Mouse (Mus musculus) gastrocnemius, adult 18-20 months (tissue): Measurements from ENCODE around the gene Nudc. TPM values are rescaled to one million over a fixed set of nuclear protein-coding genes. Genes with fewer than 3 reads are reported as not detected.
"Not testable (repeated sequence)": the region's sequence is repeated elsewhere in the genome, so short reads cannot be mapped to it uniquely, and the experiment has no call there.

ENCODE experiments used
- DNase-seq: peaks from one replicate; pipeline ENCODE4 v3.0.0; 2021; ENCODE audit warnings: low spot score
- total RNA-seq, 2 experiments: library from RNA; stranded (reverse); gene quantifications; 2 replicates each; pipeline ENCODE4 v1.2.3; 2021

Gene Nudc
- total RNA-seq, 2 experiments from 2014 or later, result 54.7 to 54.8 TPM

DNA sequence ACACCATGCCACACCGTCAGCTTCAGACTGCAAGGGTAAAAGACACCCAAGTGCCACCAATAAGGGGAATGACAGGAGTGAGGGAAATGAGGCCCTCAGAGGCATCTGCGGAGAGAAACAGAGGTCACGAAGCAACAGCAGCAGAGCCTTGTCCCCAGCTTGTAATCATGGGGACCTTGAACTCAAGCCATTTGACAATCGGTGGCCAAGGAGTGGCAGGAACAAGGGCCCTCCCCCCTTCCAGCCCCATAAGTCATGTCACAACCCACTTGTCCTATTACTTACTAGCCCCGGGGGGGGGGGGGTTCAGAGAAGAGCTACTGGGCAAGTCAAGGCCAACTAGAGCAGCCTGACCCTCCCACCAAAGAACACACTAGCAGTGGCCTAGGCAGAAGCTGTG is 9.1 kb downstream of the Nudc start:
- DNase-seq, result no peak

DNA sequence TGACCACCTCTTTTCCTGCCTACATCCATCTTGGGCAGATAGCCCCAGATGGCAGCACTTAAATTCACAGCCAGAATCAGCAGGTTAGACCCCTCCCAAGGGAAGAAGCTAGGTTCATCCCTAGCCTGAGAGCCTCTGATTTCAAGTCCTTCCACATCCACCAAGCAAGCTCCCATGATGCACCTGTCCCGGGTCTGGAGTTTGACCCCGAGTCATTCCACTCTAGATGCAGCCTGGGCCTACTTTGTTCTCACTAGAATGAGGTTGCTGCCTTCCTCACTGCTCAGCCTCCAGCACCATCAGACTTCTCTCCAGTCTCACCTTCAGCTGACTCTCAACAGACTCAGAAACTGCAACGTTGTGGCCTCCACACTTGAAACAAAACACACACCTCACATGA is 9.7 kb downstream of the Nudc start:
- DNase-seq, result no peak

DNA sequence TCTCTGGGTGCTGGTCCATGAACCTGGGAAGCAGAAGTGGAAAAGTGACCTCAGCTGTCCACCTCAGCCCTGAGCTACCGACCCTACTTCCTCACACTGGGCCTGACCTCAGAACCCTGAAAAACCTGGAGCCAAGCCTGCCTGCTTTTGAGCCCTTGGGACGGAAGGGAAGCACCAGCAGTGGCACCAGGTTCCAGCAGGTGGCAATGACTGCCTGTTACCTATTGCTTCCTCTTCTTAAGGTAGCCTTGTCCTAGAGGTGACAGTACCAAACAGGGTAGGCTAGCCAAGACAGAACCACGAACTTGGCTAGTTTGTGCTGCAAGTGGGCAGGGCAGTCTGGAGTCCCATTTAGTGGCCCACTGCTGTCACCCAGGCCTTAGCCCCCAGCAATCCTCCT is 13.0 kb downstream of the Nudc start:
- DNase-seq, result no peak

DNA sequence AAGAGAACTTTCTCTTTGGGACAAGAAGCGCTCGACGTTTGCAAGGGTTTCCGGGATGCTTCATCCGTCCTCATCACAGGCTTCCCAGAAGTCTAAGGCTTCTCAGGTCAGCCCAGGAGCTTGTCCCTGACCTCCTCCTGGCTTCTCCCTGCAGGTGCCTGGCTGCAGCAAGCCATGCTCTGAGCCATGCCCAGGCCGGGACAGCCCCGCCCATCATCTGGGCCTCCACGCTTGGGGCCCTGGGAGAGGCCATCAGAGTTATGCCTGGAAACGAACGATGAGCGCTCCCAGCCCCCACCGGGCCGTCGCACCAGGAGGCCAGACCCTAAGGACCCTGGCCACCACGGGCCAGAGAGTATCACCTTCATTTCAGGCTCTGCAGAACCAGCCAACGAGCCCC is 18.0 kb downstream of the Nudc start:
- no peak for DNase-seq

DNA sequence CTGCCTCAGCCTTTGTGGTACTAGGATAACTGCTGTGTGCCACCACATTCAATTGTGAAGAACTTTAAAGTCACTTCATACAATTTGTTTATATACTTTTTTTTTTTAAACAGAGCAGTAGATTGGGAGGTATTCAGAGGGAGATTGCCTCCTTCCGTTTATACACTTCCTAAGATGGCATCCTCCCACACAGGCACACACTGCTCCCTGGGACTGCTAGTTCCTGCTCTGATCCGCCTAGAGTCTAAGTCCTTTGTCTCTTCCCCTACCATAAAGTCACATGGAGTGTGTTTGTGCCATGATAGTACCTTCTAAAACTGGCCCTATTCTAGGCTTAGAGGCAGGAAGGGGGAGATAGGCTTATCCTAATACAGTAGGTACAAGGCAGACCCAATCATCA is 24.3 kb downstream of the Nudc start:
- DNase-seq, result no peak

DNA sequence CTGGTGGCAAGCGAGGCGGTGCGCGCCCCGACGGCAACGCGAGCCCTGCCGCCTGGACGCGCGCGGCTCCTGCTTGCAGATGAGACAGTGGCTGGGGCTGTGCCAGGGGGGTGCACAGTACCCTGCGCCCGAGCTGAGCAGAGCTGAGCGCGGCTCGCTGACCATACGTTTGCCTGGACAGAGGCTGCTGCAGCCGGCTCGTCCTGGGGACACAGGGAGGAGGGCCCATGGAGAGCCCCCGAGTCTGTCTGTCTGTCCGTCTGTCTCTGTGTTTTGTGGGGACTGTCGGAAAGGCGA is 26.5 kb downstream of the Nudc start:
- DNase-seq, result no peak

DNA sequence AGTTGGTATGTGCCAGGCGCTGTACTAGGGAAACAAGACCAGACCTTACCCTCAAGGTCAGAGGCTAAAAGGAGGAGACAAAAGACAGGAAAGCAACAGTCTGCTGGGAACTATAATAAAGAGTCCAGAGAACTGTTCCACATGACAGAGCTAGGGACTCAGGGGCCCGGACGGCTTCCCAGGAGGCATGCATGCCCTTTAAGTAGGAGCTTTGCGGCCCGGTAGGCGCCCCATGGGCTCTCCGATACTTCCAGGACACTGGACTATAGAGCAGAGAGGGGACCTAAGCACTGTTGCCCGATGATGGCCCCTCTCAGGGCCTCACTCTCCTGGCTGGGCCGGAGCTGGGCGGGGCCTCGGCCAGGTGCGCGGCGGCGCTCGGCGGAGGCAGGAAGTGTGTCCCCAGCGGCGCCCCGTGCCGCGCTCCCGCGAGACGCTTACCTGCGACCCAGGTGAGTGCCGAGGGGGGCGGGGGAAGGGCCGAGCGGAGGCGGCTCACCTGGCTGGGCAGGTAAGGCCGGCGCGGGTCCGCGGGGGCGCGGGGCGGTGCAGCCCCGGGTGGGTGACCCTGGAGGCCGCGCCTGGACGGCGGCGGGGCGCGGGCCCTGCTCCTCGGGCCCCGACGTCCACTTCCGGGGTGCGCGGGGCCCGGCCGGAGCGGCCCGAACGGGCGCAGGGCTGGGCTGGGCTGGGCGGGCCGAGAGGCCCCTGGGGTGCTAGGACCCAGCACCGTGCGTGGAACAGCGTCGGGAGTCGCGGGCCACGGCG is 27.0 kb downstream of the Nudc start, which contains the start of gene Kdf1:
Kdf1 (plus strand) TSS at position 363 of the 768 bp plus-strand sequence.
- DNase-seq, result no peak

DNA sequence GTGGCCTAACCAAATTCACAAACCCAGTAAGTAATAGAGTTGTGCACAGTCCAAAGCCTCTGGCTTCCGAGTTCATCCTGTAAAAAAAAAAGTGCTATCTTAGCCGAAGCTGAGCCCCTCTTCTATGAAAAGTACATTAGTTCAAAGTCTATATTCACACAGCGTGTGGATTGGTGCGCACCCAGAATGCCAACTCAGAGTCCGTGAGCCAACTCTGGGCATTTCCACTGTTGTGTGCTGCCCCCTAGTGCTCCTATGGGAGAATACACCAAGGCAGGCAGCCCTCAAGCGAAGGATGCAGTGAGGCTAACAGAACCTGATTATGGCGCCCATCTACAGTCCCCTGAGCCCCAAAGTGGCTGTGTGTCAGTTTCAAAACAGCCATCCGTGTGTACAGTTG is 32.8 kb downstream of the Nudc start:
- DNase-seq, result peak; percentile 80

DNA sequence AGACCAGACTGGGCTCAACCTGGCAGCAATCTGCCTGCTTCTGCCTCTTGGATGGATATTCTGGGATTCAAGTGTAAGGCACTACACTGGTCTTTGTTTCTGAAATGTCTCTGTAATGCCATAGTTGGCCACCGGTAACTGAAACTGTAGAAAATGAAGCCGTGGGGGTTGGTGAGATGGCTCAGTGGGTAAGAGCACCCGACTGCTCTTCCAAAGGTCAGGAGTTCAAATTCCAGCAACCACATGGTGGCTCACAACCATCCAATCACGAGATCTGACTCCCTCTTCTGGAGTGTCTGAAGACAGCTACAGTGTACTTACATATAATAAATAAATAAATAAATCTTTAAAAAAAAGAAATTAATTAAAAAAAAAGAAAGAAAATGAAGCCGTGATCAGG is 33.3 kb downstream of the Nudc start:
- not testable (repeated sequence) for DNase-seq

DNA sequence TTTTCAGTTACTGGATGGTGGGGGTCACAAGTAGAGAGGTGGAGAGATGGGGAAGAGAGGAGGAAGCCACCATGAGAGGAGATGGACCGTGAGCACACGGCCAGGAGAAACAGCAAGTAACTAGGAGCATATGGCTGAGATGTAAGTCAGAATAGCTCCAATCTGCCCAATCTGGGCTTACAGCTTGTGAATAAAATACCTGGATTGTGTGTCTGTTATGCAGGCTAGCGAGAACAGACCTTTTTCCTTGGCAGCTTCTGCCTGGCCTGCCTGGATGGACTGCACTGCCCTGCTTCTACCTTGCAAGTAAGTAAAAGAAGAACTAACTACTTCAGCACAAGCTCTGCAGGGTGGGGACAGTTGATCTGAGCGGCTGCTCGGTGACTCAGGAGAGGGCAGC is 34.7 kb downstream of the Nudc start:
- DNase-seq, result no peak

DNA sequence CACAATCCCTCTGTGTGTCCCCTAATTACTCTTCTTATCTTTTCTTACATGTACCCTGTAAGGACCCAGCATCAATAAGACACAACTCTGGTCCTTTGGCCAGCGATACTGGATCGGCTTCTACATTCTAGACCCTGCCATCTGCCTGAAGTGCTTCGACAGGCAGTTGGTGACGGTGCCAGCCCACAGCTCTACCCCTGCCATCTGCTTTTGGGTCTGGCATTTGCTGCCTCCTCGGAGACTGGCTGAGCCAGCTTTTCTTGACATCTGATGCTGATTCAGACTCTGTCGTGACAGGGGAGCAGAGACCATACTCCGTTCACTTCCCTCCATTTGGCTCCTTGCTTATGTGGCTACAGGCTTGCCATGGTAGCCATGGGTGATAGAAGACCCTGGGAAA is 36.8 kb downstream of the Nudc start:
- DNase-seq, result no peak

DNA sequence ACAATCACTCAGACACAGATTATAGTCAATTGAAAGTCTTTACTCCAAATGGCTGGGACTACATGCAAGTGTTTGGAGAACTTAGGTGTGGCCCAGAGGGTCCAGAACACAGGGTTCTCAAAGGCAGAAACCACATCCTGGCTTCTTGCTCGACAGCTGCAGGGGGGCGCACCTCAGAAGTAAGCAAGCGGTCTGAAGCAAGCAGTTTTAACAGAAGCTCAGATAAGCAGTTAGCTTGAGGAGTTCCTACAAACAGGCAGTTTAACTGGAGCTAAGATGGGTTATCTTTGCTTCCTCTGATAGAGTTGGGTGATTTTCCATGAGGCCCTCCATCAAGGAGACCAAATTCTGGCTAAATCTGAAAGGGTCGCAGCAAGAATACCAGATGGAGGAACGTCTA is 39.2 kb downstream of the Nudc start:
- DNase-seq, result no peak

DNA sequence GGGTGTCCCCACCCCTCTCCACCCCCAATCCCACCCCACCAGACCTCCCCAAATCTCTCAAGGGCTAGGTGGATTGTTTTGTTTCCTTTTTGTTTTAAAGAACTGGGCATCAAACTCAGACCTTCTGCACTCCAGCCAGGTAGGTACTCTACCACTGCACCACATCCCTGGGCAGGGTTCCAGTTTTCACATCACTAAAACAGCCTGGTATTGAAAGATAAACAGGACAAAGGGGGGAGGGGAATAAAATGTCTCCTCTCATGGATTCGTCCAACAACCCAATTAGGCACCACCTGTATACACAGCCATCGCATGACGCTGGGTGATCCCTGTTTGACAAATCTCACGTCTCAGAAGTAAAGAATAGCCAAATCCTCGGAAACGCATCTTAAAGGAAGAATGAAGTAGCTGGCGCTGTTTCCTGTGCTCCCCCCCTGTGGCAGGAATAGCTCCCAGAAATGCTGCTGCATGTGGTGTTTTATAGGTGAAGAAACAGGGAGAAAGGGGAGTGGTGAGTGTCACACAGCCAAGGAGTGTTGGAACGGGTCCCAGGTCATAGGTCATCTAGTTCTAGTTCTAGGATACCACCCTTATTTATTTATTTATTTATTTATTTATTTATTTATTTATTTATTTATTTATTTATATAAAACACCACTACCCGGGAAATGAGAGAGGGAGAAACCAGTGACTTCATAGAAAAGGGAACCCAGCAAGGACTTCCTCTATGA is 40.9 kb downstream of the Nudc start:
- no peak for DNase-seq

DNA sequence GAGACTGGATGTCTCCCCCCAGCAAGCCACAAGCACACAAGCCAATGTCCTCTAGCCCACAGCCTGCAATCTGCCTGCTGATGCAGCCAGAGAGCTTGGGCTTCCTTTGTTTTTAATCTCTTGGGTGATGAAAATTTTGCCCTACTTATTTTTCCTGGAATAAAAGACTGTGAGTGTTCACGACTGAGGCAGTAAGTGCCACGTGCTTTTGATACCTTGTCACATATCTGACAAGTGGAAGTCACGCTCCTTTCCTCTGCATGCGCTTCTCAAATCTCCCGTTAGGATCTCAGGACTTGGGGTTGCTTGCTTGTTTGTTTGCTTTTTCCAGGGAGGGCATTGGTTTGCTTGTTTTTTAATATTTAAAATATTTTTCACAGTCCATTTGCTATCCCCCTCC is 41.5 kb downstream of the Nudc start:
- no peak for DNase-seq

DNA sequence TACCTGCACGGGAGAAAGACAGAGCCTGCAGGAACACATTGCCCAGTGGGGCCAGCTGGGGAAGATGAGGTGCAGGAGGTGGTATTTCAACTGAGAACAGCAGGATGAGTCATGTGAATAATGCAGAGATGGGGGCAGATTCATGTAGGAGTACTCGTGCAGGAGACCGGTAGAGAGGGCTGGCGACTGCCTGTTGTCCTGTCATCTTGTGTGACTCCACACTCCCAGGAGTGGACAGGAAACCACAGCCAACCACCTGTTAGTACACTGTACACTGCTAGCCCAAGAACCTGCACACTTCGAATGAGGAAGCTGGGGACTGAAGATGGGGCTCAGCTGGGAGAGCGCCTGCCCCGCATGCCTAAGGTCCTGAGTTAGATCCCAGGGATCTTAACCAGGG is 44.3 kb downstream of the Nudc start:
- DNase-seq, result no peak

DNA sequence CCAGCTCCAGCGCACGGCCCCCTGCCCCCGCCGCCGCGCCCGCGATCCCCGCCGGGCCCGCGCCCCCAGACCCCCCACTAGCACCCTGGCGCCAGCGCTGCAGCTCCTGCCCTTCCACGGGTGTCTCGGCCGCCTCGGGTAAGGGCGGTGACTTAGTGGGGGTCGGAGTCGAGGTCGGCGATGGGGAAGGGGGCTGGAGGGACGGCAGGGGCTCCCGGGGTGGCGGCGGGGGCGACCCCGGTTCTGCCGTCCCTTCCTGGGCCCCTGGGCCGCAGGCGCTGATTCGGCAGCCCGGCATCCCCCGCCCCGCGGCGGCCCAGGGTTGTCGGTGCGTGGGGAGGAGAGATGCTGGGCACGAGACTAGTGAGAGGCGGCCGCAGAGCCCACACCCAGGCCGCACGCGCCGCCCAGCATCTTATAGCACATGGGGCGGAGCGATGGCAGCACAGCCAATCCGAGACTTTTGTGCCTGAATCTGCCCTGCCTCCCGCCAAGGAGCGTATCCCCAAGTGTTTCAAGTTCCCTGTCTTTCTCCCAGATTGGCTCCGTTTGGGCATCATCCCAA is 47.6 kb downstream of the Nudc start, which contains the start of gene Trnp1:
Trnp1 (minus strand) TSS at position 391 of the 565 bp plus-strand sequence.
- peak; percentile 54 for DNase-seq

DNA sequence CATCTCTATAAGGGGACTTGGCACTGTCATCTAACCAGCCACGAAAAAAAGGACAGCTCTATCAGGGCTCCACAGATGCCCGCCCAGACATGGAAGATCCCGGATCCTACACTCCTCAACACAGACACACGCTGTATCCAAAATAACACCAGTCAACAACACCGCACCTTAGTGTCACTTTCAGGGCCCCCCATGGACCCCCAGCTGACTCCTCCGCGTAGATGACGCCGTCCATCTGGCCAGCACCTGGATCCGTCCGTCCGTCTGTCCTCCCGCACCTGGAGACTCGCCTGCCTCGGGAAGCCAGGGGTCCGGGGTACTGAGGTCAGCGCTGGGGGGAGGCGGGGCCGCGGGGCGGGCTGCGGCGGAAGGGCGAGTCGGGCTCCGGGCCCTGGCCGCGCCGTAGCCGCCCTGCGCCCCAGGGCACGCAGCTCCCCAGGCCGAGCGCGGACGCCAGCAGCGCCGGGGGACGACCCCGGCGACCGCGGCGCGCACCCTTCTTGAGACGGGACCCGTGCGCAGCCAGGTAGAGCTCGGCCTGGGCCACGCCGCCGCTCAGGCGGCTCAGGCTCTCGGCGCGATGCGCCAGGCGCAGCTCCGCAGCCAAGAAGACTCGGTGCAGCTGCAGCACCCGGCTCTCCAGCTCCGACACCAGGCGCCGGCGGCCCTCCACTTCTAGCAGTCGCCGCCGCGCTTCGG is 48.2 kb downstream of the Nudc start:
- no peak for DNase-seq

DNA sequence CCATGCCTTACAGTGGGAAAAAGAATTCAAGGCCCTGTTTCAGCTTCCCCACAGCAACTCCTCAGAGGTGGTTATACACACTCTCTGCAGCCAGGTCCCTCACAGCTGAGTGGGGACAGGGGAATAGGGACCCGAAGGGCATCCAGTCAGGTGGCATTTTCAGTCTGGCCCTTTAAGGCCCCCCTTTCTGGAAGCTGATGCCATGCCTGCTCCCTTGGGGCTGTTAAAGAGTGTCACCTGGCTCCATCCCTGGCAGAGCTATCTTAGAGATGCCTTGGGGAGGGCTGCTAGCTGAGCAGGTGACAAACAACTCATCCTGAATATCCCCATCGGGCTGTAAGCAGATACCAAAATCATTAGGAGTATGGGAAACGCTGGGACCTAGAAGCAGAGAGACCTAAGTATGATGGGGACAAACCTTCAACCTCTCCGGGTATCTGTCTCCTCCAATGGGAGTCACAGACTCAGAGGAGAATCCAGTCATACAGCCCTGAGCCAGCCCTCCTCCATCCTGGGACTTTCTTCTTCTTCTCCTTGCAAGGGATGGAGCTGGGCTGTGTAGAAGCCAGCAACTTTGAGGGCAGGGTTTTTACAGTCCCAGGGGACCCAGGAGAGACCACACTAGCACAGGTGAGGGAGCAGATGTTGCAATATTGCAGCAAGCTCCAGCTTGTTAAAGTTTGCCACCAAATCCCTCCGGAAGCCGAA is 48.9 kb downstream of the Nudc start:
- DNase-seq, result no peak

DNA sequence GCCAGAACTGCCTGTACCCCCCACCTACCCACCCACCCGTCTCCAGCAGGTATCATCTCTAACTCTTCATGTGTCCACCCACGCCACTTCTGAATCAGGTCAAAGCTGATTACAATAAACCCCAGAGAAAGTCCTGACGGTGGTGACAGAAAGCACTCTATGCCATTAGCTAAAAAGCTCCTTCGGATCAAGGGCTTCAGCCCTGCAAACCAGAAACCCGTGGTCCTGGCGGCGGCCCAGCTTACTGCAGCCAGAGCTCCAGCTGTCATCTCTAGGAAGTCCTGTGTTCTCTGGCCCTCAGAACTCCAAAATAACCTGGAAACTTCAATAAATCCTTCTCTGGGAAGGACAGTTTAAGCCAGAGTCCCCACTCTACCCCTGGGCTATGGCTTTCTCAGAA is 50.1 kb downstream of the Nudc start:
- no peak for DNase-seq

DNA sequence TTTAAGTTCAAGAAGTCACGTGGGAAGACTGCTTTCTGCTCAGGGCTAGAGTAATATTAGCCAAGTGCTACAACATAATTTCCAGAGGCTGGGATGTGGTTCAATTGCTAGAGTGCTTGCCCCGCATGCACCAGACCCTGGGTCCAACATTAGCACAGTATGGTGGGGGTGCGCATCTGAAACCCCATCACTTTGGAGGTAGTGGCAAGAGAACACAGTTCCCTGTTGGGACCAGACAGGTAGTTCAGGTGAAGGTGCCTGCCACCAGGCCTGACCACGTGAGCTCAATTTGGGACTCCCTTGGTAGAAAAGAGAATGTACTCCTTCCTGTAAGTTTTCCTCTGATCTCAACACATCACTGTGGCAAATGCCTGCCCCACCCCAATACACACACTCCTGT is 50.9 kb downstream of the Nudc start:
- no peak for DNase-seq

DNA sequence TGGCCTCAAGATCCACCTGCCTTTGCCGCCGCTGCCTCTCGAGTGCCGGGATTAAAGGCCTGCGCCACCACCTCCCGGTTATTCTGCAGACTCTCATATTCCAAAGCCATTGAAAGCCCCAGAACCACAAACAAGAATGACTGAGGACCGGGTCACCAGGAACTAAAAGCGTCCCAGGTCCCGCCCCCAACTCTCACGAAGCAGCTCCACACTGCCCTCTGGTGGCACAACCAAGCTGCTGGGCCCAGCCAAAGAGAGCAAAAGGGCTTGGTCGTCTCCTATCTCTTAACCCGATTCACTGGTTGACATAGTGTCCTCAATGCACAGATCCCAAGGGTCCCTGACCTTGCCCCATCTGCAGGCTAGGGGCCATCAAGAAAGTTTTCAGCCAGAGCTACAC is 51.4 kb downstream of the Nudc start:
- DNase-seq, result peak; percentile 94

DNA sequence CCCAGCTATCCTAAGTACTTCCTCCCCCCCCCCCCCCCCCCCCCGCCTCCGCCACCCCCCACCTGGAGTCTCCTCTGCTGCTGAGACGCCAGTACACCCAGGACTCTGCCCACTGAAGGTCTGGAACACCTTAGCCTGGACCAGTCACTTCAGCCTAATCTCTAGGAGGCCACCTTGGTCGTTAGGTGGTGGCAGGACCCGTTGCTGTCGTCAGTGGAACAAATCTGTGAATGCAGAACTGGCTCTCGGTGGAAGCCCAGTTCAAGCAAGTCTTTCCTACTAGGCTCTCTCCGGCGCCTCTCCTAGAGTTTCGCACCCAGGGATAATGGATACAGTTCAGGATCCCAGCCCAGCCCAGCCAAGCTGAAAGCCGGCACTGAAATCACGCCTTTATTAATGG is 51.9 kb downstream of the Nudc start:
- DNase-seq, result no peak
